Mouse (Mus musculus) fibroblast of lung, adult 2 months (primary cell): ENCODE measurements at regions not wholly inside any gene's neighbourhood (a gene's known extent, or its start where the extent isn't known, plus 50 kb on each side); places are given as distances from the start of the nearest gene placed in this dataset.

Experiments used
- DNase-seq: peaks from one replicate; pipeline ENCODE4 v3.0.0-alpha.2; 2011; ENCODE audit warnings: low read depth

DNA sequence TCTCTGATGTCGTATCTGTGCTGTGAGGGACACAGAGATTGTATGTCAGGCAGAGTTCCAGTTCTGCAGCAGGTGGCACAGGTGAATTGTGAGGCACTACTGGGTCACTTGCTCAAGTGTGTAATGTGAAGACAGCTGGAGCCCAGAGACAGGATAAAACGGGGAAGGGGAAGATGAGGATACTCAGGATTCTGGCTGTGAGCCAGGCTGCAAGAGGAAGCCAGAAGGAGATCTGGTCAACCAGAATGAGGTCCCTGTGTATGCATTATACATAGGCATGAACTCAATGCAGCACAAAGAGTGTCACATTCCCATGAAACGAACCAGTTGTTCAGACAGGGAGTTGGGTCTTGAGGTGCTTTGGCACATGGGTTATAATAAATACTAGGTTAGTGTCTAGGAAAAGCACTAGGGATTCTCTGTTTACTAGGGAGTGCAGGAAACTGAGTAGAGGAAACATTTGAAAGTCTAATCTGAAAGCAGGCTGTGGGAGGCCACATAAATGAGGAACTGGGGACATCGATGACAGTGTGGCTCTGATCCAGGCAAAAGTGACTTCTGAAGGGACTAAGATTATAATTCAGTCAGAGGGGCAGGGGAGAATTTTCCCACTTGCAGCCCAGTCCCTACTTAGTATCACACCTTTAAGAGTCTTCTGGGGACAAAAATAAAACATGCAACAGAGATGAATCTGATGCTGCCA is 109.9 kb upstream of the Rxfp2 start:
- no peak for DNase-seq

DNA sequence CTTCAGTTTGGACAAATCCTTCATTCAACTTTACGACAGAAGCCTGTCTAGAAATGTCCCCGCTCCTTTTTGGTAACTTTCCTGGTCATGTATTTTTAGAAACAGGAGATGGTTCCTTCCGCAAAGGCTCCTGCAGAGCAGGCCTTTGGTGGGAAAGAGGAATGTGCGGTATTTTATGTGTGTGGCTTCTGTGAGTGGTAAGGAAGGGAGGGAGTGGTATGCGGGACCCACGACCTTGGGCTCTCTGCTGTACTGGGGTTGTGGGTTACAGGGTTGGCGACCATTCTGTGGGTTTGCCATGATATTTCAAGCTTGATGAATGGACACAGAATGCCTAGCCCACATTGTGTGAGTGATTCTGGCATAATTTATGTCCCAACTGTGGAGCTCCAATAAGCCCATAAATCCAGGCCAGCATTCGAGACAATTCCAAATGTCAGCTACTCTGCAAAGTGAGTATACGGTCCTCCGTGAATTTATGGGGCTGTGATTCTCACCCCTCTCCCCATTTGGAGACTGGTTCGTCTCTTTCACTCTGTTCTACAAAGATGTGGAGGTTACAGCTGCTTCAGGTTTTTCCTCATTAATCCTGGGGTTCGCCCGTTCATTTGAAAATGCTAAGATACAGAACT is 109.3 kb upstream of the Rxfp2 start:
- DNase-seq: no peak

- no peak for DNase-seq
Observed at GRCm38 (mm10) chr5:149909971-149910370, 108.5 kb upstream of the Rxfp2 start.

GRCm38 (mm10) chr5:149911968-149912367 is 106.5 kb upstream of the Rxfp2 start:
- DNase-seq: no peak

GRCm38 (mm10) chr5:149915761-149916160 is 102.7 kb upstream of the Rxfp2 start:
- DNase-seq: no peak

DNA sequence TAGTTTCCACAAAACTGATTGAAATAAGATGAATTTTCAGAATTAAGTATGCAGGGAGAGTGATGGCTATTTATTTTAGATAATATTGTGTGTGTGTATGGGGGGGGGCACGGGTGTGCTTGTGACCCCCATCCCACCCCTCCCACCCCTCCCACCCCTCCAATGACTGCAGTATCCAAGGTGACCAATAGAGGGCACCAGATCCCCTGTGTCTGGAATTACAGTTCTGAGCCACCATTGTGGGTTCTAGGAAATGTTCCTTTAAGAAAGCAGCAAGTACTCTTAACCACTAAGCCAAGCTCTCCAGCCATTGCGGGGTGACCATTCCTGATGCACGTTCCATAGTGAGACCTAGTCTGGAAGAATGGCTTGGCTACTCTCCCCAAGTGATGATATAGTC is 101.1 kb upstream of the Rxfp2 start:
- DNase-seq: no peak

DNA sequence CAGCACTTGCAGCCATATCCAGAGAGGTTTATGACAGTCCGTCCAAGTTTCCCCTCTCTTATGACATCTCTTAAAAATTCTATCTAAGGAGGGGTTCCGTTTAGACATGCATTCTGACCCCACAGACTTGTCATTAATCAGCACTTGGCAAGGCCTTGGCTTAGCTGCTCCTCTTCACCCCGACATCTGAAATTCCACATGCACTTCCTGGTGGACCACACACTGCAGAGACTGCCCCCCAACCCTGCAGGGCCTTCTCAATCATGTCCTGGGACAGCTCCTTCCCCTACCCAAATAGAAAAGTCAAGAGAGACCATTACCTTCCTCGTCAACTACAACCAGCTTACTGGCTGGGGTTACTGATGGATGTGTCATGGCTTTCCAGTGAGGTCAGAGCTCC is 99.4 kb upstream of the Rxfp2 start:
- DNase-seq: no peak

GRCm38 (mm10) chr5:149920326-149920725 is 98.1 kb upstream of the Rxfp2 start:
- DNase-seq: no peak

DNA sequence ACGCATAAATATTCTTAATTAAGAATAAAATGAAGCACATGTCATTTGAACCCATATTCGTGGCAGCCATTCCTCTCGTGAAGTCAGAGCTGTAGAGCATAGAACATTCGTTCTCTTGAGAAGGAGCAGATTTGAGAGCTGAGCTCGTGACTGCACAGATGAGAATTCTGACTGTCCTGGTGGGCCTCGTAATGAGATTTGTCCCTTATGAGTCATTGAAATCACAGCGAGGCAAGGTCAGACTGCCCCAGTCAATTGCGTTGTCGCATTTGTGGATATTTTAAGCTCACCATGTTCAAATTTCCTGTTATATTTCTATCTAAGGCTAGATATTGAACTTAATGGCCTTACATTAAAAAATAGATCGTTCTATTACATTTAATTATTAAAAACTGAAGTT is 94.0 kb upstream of the Rxfp2 start:
- DNase-seq: no peak

- no peak for DNase-seq
Observed at GRCm38 (mm10) chr5:149926786-149927185, 91.7 kb upstream of the Rxfp2 start.

GRCm38 (mm10) chr5:149931574-149932161 is 86.8 kb upstream of the Rxfp2 start:
- DNase-seq: no peak

- no peak for DNase-seq
Observed at GRCm38 (mm10) chr5:149932220-149932619, 86.3 kb upstream of the Rxfp2 start.

GRCm38 (mm10) chr5:149945651-149946050 is 72.8 kb upstream of the Rxfp2 start:
- no peak for DNase-seq

- DNase-seq: no peak
Observed at GRCm38 (mm10) chr5:149947491-149947890, 71.0 kb upstream of the Rxfp2 start.

GRCm38 (mm10) chr5:149956931-149957330 is 61.5 kb upstream of the Rxfp2 start:
- DNase-seq: no peak

DNA sequence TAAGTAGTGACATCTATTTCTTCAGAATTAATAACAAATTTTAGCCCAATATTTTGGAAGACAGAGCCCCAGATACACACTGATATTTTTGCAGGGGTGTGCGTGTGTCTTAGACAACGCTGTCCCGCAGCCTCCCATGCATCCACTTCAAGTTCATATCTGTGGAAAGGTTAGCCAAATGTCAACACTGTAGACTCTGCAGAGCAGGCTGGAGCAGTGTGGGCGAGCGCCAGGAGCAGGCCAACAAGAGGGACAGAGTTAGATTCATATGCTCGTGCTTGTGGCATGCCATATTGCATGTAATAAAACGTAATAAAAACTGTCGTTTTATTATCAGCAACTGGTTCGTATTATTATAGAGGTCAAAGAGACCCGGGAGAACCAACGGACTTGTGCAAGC is 57.3 kb upstream of the Rxfp2 start:
- DNase-seq: no peak

DNA sequence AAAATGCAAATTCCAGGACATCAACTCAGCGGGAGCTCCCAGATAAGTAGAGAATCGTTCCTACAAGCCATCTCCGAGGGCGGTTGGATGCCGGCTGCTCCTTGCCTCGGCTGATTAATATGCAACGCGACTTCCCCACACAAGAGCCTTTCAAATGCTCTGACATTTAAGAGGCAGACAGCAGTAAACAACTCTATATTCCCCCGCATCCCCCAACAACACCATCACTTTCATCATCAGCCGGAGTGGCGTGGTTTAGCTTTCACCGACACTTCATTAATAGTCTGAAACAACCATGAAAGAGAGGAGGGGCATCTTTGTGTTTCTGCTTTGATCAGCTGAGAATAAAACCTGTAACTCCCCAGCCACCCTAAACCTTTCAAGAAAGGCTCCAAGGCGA is 53.7 kb upstream of the Rxfp2 start:
- no peak for DNase-seq
